Mouse (Mus musculus): ENCODE data around the gene Ryr1.

DNA sequence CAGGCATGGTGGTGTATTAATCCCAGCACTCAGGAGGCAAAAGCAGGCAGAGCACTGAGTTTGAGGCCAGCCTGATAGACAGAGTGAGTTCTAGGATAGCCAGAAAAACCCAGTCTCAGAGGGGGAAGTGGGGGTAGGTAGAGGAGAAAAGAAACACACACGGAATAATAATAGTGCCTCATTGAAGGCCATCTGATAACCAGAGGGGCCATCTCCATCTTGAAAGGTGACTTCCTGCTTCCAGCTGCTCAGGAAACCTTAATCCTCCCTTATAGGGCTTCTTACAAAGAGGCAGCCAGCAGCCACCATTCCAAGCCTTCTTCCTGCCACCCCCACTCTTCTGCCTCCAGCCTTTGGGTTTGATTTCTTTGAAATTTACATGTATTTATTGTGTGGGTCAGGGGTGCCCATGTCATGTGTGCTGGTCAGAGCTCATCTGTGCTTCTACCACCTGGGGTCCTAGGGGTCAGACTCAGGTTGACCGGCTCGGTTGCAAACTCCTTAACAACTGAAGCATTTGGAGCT, 161.5 kb downstream of the Ryr1 start:
- TF ChIP-seq CTCF (IDR thresholded peaks at IDR 0.05; ENCODE audit: extremely low read depth, insufficient read length, insufficient replicate concordance, low read depth, low read length) (no peak), POLR2A (IDR thresholded peaks at IDR 0.05; ENCODE audit: low read depth, low read length) (no peak)
